Mouse (Mus musculus) adrenal gland, postnatal 10 days (tissue): ENCODE data around the gene Myh3. TPM values are rescaled to one million over a fixed set of nuclear protein-coding genes. Genes with fewer than 3 reads are reported as not detected.

Experiments used
- DNase-seq: peaks from one replicate; pipeline ENCODE4 v3.0.0; 2021; ENCODE audit warnings: mixed read lengths
- microRNA-seq: library from miRNA; unstranded; fragments of <30 nt; microRNA quantifications from one replicate; pipeline ENCODE4 v1.2.0, GENCODE M21; 2021
- total RNA-seq, 2 experiments: library from RNA; stranded (reverse); gene quantifications; 2 replicates each; pipeline ENCODE4 v1.2.3; 2021

The Myh3 gene
- total RNA-seq, 2 experiments from 2014 or later = 2.6 to 3.5 TPM

DNA sequence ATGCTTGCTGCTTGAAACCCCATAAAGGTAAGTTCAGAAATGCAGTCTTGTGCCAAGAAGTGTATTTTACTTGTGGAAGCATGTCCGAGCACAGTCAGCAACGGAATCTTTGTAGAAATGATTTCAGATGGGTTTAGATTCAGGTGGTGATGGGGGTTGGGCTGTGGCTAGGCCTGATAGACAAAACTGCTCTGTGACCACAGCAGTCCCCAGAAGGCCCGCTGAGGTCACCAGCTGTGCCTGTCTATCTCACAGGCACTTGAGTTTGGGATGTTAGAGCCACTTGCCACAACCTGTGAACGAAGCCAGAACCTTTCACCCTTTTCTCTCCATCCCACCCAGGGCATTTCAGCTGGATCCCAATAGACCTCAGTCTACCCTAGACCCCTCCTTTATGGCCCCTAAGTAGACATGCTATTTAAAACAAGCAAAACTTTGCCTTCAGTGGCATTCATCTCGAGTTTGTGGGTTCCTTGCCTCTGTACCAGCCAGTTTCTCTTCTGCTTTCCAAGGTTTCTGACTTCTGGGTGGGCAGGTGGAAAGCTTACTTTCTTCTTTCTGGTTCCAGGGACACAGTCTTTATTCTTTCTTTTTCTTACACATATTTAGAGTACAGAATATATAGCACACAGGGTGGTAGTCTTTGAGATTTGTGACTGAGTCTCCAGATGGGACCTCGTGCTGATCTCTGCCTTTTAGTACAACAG, 66.6 kb downstream of the Myh3 start:
- DNase-seq = no peak

GRCm38 (mm10) chr11:67145482-67146408, 67.6 kb downstream of the Myh3 start:
- no peak for DNase-seq

DNA sequence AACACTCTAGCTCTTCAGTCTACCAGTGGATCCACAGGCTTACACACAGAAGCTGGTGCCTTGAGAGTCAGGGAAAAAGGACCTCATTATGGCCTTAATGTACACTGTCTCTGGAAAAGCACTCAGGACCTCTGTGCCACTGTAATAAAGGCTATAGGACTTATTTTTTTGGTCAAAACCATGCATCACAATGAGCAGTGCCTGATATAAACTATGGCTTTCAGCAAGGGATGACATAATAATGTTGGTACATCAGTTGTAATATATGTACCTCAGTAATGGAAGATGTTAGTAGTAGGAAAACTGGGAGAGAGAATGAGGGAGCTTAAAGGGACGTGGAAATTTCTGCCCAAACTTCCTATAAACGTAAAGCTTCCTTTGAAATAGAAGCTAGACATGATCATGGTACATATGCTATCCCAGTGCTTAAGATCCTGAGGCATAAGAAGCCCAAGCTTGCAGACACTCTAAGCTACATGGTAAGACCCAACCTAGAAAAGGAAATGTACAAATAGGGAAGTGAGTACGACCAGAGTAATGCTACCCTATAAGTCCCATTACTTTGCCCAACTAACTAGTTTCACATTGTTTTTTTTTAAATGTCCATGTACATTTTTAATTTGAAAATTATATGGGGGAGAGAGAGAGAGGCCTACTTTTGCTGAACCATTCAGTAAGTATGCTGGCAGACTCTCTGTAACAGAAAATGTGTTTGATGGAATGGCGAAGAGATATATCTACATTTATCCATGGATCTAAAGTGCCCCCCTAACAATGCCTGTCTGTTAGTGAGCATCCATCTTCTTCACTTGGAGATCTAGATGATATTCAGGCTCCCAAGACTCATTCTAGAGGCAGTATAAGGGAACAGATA, 68.5 kb downstream of the Myh3 start:
- no peak for DNase-seq

GRCm38 (mm10) chr11:67147283-67147921, 69.3 kb downstream of the Myh3 start:
- DNase-seq = no peak

GRCm38 (mm10) chr11:67148286-67149012, 70.3 kb downstream of the Myh3 start:
- DNase-seq = no peak

- no peak for DNase-seq
These were observed 72.1 kb downstream of the Myh3 start for GRCm38 (mm10) chr11:67150237-67150636.

DNA sequence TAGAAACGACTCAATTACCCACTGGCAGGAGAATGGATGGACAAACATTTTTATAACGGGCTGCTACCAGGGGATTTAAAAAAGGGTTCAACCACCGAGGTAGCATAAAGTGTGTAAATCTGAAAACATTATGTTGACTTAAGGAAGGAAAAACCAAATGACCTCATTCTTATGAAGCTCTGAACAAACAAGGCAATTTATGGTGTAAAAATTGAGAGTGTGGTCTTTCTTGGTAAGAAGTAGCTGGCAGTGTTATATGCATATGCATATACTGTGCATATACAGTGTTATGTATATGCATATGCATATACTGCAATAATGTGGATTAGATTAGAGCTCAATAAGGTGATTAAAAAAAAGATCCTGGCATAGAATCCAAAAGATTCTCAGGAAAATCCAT, 73.1 kb downstream of the Myh3 start:
- DNase-seq = no peak

Small RNA genes within 50 kb of the gene (microRNA-seq; reads per million reads assigned to microRNA genes)
- not detected for gene Mir6923

Other genes starting within 250 kb of the Myh3 start
- 10 to 100 TPM in 1 of 2 experiments, 1 to 10 TPM in 1; 9.6 to 15.7 TPM for gene Pirt, start 166.3 kb upstream of the Myh3 start, total RNA-seq
- not detected for gene Tmem238l, start 121.7 kb upstream of the Myh3 start, total RNA-seq
- gene Tmem220, start 53.1 kb upstream of the Myh3 start, total RNA-seq = 1 to 10 TPM; 5.2 to 6.1 TPM
- gene Adprm, start 25.7 kb upstream of the Myh3 start, total RNA-seq = 10 to 100 TPM; 23.2 to 24.3 TPM
- gene Sco1, start 25.6 kb upstream of the Myh3 start, total RNA-seq = 10 to 100 TPM; 18.1 to 21.3 TPM
- 100 to 1,000 TPM in 1 of 2 experiments, 10 to 100 TPM in 1; 42.9 to 267 TPM for gene Myh2, start 92.7 kb downstream of the Myh3 start, total RNA-seq
- 100 to 1,000 TPM; 152 to 834 TPM for gene Myh1, start 121.8 kb downstream of the Myh3 start, total RNA-seq
- 100 to 1,000 TPM in 1 of 2 experiments, 10 to 100 TPM in 1; 28.5 to 148 TPM for gene Myh4, start 159.7 kb downstream of the Myh3 start, total RNA-seq
- gene Myh8, start 198.8 kb downstream of the Myh3 start, total RNA-seq = 100 to 1,000 TPM in 1 of 2 experiments, 10 to 100 TPM in 1; 28.5 to 190 TPM
- under 1 TPM; 0.06 TPM for gene Myh13, start 243.4 kb downstream of the Myh3 start, total RNA-seq